Mouse (Mus musculus) layer of hippocampus, postnatal 25 days (tissue): ENCODE measurements at regions not wholly inside any gene's neighbourhood (a gene's known extent, or its start where the extent isn't known, plus 50 kb on each side); places are given as distances from the start of the nearest gene placed in this dataset.

Source experiments
- DNase-seq, 2 experiments: peaks; one replicate each; pipeline ENCODE4 v3.0.0; 2022; ENCODE audit warnings: mixed read lengths in 2 of 2, low spot score in 1 of 2; ENCODE audit errors: extremely low spot score in 1 of 2

DNA sequence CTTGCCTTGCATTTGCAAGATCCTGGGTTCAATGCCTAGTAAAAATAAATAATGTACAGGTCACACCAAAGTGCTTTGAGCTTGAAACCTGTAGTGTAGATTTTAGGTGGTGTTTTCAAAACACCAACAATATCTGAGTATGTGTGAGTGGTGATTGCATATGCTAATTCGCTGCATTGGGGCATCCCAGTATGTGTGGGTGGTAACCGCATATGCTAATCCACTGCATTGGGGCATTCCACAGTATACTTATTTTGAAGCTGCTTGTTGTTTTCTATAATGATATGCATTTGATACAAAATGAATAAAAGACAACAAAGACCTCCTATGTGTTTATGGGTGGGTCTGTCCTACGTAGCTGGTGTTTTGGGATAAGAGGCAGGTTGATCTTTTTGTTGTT lies 285.9 kb downstream of the Irs2 start:
- no peak for DNase-seq

DNA sequence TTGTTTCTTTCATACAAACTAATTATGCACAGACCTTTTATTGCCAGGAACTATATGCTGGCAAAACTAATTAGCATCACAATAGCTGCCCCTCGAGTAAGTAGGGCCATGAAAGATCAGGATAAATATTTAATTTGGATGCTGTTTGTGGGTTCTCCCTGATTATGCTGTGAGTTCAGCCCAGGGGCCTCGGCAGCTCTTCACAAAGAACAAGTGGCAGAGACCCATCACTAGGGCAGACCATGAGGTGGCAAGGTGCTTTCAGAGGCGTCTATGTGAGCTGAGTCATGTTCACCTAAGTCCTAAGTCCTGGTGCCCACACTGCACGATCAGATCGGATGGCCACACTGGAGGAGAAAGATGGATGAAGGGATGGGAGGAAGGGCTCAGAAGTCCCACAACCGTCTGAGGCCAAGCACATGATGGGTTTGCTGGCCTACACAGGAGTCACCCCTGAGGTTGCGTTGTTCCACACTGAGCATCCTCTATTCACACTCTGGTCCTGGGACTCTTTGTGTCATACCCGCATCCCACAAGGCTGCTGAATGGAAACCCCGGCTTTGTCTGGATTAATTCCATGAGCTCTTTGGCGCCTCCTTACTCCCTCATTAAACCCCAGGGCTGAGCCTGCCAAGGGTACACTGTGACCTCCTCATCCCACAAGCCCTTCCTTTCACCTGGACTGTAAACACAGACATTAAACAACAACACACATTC lies 287.0 kb downstream of the Irs2 start:
- DNase-seq: no peak

DNA sequence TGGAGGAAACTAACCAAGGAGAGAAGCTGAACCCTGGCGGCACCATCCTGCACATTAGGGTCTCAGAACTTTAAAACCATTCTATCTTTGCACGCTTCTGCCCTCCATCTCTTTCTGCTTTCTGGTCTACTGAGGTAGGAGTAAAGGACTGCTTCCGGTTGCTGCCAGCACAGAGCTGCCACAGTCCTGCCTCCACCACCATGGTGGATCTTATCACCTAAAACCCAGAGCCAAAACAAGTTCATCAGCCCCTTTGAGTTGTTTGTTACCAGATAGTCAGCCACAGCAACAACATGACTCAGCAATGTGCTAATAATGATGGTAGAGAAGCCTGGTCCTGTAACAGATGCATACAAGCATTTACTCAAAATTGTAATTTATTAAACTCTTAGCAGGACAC lies 287.9 kb downstream of the Irs2 start:
- DNase-seq: no peak

DNA sequence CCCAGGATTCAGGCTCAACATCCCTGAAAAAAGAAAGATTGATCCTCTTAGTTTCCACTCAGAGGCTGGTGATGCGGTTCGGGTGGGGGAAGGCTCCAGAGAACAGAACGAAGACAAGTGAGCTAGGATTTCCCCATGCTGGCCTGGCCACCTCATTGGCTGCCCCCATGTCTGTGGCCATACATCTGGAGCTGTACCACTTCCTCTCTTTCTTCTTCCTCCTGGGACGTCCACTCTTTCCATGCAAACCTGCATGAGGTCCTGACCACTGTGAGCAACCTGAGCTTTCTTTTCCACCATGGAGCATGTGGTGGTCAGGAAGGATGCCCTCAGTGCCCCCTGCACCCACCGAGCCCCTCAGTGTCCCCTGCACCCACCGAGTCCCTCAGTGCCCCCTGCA lies 288.8 kb downstream of the Irs2 start:
- DNase-seq: no peak

DNA sequence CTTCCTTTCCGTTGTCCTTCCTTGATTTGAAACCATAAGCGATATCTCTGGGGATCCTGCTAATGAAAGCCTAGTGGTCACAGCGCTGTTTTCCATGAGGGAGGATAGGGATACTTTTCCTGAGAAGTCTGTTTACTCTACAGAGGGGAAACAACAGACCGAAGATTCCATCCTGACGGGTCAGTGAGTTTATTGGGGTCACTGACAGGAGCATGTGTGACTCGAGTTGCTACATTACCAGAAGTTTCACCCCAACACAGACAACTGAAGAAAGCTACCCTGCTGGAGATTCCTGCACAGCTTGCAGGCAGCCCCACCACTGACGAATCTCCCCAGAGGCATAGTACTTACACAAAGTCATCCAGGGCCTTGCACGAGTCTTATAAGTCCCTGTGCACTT lies 291.0 kb downstream of the Irs2 start:
- no peak for DNase-seq

DNA sequence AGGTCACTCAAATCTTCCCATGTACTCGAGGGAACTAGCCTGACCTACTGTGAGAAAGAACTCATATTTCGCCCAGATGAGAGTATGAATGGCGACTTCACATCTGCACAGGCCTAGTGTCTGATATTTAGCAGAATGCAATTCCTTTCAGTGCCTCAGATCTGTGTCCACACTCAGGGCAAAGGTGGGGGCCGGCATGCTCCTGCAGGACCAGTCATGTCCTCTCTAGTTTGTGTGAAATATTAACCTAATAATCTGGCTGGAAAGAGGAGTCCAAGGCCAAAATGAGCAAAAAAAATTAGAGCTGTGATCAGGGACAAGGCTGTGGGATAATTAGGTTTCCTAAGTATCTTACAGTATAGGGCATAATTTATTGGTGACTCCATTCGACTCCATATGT lies 292.1 kb downstream of the Irs2 start:
- DNase-seq: no peak

DNA sequence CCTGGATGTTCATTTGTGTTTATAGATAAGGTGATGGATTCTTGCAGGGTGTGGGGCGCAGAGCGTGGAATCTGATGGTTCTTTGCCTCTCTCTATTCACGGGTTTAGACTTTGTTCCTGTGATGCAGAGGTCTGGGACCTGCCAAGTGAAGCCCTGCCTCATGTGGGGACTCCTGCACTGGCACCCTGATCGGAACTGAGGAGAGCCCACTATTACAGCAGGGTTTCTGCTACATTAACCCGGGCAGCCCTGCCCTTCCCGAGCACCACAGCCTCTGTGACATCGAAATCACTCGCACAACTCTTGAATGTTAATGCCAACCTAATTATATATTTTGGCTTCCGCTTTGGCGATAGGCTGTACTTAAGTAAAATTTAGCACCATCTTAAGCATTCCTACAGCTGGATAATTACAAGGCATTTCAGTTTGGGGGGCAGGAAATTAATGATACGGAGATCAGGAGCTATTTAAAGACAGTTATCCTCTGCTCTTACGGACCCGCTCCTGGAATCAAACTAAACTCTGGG lies 294.7 kb downstream of the Irs2 start:
- DNase-seq: no peak

DNA sequence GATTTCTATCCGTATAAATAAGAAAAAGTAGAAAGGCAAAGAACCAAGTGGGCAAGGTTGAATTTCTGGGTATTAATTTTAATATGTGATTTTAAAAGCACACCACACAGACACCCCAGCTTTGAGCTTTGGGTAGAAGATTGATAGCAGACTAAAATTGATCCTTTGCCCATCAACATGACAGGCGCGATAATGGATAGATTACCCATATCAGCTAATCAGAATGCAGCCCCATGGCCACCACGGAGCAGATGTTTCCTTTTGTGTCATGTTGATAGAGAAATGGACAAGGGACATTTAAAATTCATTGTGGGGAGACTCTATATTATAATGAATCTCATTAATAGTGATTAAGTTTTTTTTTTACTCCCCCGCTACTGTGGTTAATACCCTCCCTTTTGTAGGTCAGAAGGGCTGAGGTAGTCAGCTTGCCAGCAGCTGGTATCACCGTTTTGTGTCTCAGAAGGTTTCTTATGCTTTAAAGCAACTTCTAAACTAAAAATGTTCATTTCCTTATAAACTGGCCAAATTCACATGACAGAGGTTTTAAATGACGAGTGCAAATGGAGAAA lies 296.1 kb downstream of the Irs2 start:
- DNase-seq: no peak

DNA sequence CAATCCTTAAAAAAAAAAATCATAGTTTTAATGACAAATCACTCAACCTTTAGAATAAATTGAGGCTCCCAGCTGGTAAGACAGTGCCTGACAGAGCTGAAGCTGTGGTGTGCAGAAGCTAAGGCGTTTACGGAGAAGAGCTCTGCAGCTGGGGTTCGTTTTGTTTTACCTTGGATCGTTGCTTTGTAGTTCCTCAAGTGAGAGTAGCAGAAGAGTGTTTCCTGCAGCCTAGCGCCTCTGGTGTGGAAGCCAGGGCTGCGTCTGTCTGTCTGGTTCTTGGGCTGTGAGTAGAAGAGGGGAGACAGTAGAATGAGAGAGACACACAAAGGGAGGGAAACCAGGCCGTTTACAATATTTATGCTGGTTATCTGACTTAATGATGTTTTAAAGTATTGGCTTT lies 296.8 kb downstream of the Irs2 start:
- no peak for DNase-seq

DNA sequence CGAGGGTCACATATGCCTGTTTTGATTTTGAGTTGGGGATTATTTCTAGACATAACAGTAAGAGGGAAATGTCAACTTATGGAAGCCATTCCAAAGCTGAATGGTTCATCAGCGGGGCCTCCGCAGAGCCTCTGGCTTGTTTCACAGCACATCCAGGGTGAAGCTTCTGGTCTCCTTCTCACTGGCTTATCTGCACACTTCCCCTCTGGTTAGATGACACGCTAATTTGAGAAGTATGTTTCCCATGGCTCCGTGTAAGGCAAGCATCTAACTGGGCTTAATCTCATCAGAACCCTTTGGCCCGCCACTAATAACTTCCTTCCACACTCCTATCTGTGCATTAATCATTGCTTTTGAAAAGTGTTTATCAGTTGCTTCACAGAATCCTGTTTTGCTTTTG lies 299.7 kb downstream of the Irs2 start:
- DNase-seq: no peak

DNA sequence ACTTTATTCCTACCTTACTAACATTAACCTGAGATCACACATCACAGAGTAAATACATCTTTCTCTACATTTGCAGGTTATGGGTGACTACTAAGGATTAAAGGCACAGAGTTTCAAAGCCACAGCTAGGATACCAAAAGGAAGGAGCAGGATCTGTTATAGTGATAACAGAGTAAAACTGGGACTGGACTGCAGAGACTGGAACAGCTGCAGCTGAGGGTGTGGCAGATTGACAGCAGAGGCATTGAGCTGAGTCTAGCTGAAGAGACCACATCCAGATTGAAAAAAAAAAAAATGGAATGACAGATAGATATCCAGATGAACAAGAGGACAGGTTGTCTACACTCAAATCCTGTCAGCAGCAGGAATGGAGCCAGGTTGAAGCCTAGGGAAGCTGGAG lies 301.1 kb downstream of the Irs2 start:
- DNase-seq: no peak

DNA sequence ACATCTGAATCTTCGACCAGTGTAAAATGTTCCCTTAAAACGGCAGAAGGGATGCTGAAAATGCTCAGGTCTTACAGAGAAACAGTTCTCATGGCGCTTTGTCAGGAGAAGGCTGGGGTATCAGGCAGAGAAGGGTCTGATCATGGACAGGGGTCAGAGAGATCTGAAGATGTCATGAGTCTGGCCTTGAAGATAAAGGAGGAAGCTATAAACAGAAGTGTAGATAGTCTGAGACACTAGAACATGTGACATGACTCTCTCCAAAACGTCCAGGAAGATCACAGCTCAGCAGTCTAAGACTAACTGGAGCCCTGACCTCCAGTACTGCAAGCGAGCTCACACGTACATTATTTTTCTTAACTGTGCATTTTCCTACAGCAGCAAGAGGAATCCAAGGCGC lies 302.3 kb downstream of the Irs2 start:
- no peak for DNase-seq

DNA sequence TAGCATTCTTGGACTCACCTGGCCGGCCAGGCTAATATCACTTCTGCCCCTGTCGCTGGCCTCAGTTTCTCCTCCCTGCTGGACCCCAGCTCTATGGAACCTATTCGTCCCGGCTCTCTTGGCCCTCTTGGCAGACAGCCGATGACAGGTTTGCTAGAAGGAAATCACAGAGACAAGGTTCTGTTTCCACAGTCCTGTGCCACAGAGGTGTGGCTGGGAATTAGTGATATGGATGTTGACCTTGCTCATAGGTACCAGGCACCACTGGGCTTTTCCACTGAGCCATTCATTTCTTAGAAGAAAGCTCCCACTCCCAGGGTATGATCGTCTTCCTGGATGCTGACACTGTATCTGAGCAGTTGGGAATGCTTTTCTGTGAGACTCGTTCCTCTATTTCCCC lies 305.5 kb downstream of the Irs2 start:
- no peak for DNase-seq

DNA sequence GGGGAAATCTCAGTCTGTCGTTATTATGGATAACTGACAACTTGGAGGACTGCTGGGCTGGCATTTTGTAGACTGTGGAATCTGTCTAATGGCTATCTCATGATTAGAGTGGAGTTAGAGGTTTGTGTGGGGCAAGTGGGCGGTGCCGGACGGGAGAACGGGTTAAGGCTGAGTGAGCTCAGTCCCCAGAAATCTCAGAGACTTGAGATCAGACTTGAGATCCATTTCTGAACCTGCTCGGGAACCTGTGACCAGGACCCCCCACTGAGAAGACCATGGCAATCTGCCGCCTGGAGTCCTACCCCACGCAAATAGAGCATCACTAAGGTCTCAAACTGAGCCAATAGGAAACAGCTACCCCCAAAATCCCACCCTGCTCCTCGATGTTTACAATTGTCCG lies 306.0 kb downstream of the Irs2 start:
- no peak for DNase-seq

DNA sequence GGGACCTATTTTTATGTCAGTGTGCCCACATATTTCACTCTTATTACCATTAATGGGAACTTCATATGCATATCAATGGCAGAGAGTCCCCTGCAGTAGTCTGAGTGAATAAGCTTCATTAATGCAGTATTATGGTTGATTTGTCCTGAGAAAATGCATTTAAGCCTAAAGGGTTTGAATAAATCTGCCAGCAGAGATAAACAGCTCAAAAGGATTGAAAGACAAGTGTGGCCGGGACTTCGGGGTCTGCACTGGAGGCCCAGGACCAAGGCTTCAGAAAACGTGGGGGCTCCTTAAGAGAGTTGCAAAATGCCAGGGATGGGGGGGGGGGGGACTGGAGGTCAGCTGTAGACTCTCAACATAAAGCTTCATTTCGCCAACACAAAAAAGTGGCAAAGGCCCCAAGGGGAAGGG lies 306.6 kb downstream of the Irs2 start:
- no peak for DNase-seq

DNA sequence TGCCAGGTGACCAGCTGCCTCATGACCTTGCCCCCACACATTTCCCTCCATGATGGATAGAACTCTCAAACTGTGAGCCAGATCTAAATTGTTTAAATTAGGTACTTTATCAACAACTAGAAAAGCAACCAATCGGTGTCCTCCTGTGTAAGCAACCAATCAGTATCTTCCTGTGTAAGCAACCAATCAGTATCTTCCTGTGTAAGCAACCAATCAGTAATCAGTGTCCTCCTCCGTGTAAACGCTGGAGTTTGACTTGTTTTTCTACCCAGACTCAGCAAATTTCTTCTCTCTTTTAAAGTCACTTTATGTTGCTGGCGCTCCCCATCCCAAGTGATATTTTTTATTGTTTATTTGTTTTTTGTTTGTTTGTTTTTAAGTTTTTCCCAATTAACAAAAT lies 307.0 kb downstream of the Irs2 start:
- DNase-seq: no peak

DNA sequence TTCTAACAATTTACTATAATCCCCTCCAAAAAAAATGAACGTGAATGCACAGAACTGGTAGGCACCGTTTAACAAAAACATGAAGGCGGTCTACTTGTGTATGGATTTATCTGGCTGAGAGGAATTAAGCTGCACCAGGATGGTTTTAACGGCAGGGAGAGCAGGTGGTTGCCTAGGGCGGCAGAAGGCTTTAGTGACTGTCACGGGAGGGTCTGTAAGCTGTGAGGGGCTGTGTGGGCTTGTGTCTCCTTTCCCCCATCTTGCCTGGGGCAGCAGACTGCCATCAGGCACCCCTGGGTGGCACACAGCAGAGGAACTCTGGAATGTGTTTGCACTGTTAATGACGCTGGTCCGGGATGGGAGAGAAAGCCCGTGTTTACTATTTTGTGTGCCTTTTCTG lies 308.6 kb downstream of the Irs2 start:
- DNase-seq: no peak

DNA sequence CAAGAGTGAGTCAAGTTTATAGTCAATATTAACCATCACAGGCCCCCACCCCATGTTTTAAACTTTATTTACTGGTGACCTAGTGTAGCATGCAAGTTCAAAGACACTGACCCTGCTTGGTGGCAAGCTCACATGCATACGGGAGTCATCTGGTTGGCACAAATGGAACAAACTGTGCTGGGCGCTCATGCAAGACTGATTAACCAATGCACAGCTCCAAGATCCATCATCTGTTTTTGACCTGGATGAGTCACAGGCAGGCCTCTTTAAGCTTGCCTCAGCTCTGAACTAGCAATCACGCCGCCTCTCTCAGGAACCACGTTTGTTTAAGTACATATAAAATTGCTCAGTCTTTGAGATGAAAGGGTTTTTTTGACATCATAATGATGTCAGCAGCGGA lies 313.1 kb downstream of the Irs2 start:
- DNase-seq: no peak

DNA sequence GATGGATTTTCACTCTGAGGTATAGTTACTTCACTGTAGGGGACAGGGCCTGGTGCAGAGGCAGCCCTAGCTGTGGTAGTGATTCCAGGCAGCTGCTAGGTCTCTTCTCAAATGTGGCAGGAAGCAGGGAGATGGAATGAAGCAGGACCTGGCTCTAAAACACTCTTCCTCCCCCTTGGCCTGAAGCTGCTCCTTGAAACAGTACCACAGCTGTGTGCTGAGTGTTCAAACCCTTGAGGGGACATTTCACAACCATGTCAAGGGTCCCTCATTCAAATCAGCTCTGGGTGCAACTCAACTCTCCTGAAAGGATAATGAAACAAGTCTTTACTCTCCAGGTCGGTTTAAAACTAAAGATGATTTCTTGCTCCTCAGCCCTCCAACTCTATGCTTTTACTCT lies 317.6 kb downstream of the Irs2 start:
- no peak for DNase-seq

DNA sequence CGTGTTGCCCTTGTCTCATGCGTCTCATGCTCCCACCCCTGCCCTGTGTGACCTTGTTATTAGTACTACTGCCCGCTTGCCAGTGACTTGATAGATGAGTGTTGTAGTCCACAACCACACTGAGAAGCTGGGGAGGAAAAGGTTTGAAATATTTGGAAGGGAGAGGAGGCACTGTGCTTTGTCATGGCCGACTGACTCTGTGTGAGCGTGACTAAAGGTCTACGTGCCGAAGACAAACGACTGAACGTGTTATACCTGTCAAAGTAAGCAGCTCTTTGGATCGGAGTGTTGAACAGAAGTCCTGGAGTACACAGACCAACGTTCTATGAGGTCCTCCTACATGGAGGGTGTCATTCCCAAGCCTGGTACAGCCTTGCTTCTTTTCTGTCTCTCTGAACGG lies 318.4 kb downstream of the Irs2 start:
- no peak for DNase-seq

DNA sequence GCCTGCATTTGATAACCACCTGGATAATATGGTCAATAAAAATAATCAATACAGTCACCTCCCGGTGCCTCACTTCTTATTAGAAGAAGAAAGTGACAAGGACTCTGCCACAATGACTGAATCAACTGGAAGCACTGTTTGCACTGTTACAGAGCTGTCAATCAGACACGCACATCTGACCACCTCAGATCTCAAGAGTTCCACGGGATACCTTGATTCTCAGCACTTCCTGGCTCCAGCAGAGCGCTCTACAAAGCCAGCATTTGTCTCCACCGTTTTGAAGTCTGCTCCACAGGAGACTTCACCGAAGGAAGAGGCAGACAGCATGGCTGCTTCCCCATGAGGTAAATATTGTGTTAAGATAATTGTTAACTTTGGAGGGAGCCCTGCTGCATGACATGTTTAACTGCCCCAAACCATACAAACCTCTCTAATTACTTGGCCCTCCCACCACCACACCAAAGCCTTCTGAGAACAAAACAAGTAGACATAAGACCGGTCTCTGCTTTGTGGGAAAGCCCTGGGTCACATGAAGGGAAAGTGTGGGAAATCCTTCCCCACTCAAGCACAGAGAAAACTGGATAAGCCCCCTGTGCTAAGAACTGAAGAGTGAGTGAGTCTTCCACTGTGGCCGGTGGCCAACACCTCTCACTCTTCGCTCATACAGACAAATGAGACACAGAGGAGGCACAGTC lies 320.2 kb downstream of the Irs2 start:
- DNase-seq: no peak
